Mouse (Mus musculus) urinary bladder, postnatal 36 days (tissue): ENCODE data around the gene Fcamr.

ENCODE experiments used
- DNase-seq, 2 experiments: peaks; one replicate each; pipeline ENCODE4 v3.0.0; 2022; ENCODE audit warnings: low spot score in 2 of 2, mixed read lengths in 1 of 2

The Fcamr gene

GRCm38 (mm10) chr1:130801511-130801910, 809 bp downstream of the Fcamr start:
- DNase-seq: no peak

- peak; percentile 42 to 63 for DNase-seq
Observed at GRCm38 (mm10) chr1:130802976-130803375, 2.3 kb downstream of the Fcamr start.

- no peak for DNase-seq
Observed at GRCm38 (mm10) chr1:130804279-130804678, 3.6 kb downstream of the Fcamr start.

- DNase-seq: no peak
Observed at GRCm38 (mm10) chr1:130810906-130811305, 10.2 kb downstream of the Fcamr start.

- no peak for DNase-seq
Observed at GRCm38 (mm10) chr1:130811316-130811715, 10.6 kb downstream of the Fcamr start.

- no peak for DNase-seq
Observed at GRCm38 (mm10) chr1:130819737-130820136, 19.0 kb downstream of the Fcamr start.

- DNase-seq: no peak
Observed at GRCm38 (mm10) chr1:130820316-130821148, 19.8 kb downstream of the Fcamr start.

- DNase-seq: no peak
Observed at GRCm38 (mm10) chr1:130821149-130821471, 20.4 kb downstream of the Fcamr start.

- no peak for DNase-seq
Observed at GRCm38 (mm10) chr1:130821911-130822625, 21.4 kb downstream of the Fcamr start.

- DNase-seq: no peak
Observed at GRCm38 (mm10) chr1:130826448-130826847, 25.7 kb downstream of the Fcamr start, which contains the start of gene Pigr. TSS of gene Pigr (plus strand) at chr1:130826684.

- DNase-seq: no peak
Observed at GRCm38 (mm10) chr1:130828656-130829055, 28.0 kb downstream of the Fcamr start.

- DNase-seq: no peak
Observed at GRCm38 (mm10) chr1:130829906-130830830, 29.5 kb downstream of the Fcamr start.

- DNase-seq: no peak
Observed at GRCm38 (mm10) chr1:130832230-130833149, 31.8 kb downstream of the Fcamr start.

GRCm38 (mm10) chr1:130835161-130835936, 34.6 kb downstream of the Fcamr start:
- no peak for DNase-seq

GRCm38 (mm10) chr1:130838288-130838687, 37.6 kb downstream of the Fcamr start:
- no peak for DNase-seq

GRCm38 (mm10) chr1:130840599-130841379, 40.1 kb downstream of the Fcamr start:
- no peak for DNase-seq

GRCm38 (mm10) chr1:130841621-130842020, 40.9 kb downstream of the Fcamr start:
- no peak for DNase-seq

- no peak for DNase-seq
Observed at GRCm38 (mm10) chr1:130844516-130844915, 43.8 kb downstream of the Fcamr start.

GRCm38 (mm10) chr1:130849530-130850214, 49.0 kb downstream of the Fcamr start:
- DNase-seq: no peak
